11 mouse cellular contexts compared by ENCODE assay signal in genomic region chr1:74054007-74054406, GRCm38 (mm10).
DNase-seq lines count a peak whose midpoint lies in the region; ATAC-seq and TF ChIP-seq lines count a peak whose summit lies in the region.
"Had no signal": no experiment of that assay in that cellular context is flagged by ENCODE, and none has a peak within 500 bp of the region (broad histone marks: within the 10 kb centered on the region; RNA-seq: fewer than 3 reads in every experiment).

No protein-coding gene starts in this region.

- no peak overlapping the region for H3K4me3 ChIP-seq in gastrocnemius, adult 2 months
- H3K4me3 ChIP-seq in midbrain, embryonic 10.5 days = no peak overlapping the region
- no peak overlapping the region for H3K4me3 ChIP-seq in midbrain, embryonic 14.5 days (replicated peaks; ENCODE audit: low read depth, low read length)
- no peak overlapping the region for H3K4me3 ChIP-seq in limb, embryonic 12.5 days (replicated peaks)
- H3K4me3 ChIP-seq: hindbrain, embryonic 12.5 days; left cerebral cortex, adult 2 months had no signal

- DNase-seq in gastrocnemius, adult 2 months = no peak
- no peak for DNase-seq in gastrocnemius, postnatal 36 days
- no peak for DNase-seq in midbrain, embryonic 10.5 days (ENCODE audit: low spot score)
- no peak for DNase-seq in midbrain, embryonic 14.5 days
- no peak for DNase-seq in cerebellum, postnatal 4 days (ENCODE audit: low spot score in 2 of 2)
- DNase-seq: right cerebral cortex, postnatal 14 days had no signal

- H3K4me2 ChIP-seq in midbrain, embryonic 14.5 days (ENCODE audit: low read length) = no peak overlapping the region
- peak overlapping the region; percentile 18 for H3K4me2 ChIP-seq in limb, embryonic 12.5 days
- H3K4me2 ChIP-seq: hindbrain, embryonic 12.5 days had no signal

- H3K4me1 ChIP-seq in midbrain, embryonic 10.5 days = peaks cover 9% of the 10 kb centered on the region
- no peaks in the 10 kb centered on the region for H3K4me1 ChIP-seq in midbrain, embryonic 14.5 days (ENCODE audit: control insufficient read depth, insufficient read depth, low read length)
- H3K4me1 ChIP-seq in limb, embryonic 12.5 days (replicated peaks) = peaks cover 69% of the 10 kb centered on the region

- no peak overlapping the region for H3K9ac ChIP-seq in midbrain, embryonic 14.5 days (replicated peaks; ENCODE audit: low read length)
- H3K9ac ChIP-seq in limb, embryonic 12.5 days (replicated peaks) = no peak overlapping the region; the same call in 1 of the 2 replicates
- H3K9ac ChIP-seq: hindbrain, embryonic 12.5 days had no signal

- H3K27me3 ChIP-seq in midbrain, embryonic 10.5 days (ENCODE audit: low read depth, poor library complexity, severe bottlenecking) = no peaks in the 10 kb centered on the region
- no peaks in the 10 kb centered on the region for H3K27me3 ChIP-seq in midbrain, embryonic 14.5 days (ENCODE audit: control insufficient read depth, insufficient read depth, low read length)
- no peaks in the 10 kb centered on the region for H3K27me3 ChIP-seq in limb, embryonic 12.5 days
- H3K27me3 ChIP-seq: hindbrain, embryonic 12.5 days had no signal

- H3K9me3 ChIP-seq in midbrain, embryonic 10.5 days (replicated peaks) = no peaks in the 10 kb centered on the region
- no peaks in the 10 kb centered on the region for H3K9me3 ChIP-seq in midbrain, embryonic 14.5 days (ENCODE audit: control insufficient read depth, low read length)
- no peaks in the 10 kb centered on the region for H3K9me3 ChIP-seq in limb, embryonic 12.5 days
- H3K9me3 ChIP-seq: hindbrain, embryonic 12.5 days had no signal

- no peak for TF ChIP-seq CTCF in gastrocnemius, adult 2 months (IDR thresholded peaks at IDR 0.05)

- 0 out of 2 replicates have a peak overlapping the region, but pooled peaks have one; percentile 8 for H3K27ac ChIP-seq in gastrocnemius, adult 2 months
- peak overlapping the region; percentile 57; the same call in 1 of the 2 replicates for H3K27ac ChIP-seq in midbrain, embryonic 10.5 days (replicated peaks)
- H3K27ac ChIP-seq in midbrain, embryonic 14.5 days (replicated peaks; ENCODE audit: low read depth, low read length) = no peak overlapping the region
- peak overlapping the region; percentile 81 for H3K27ac ChIP-seq in limb, embryonic 12.5 days
- H3K27ac ChIP-seq: hindbrain, embryonic 12.5 days; left cerebral cortex, adult 2 months had no signal

- H3K36me3 ChIP-seq in midbrain, embryonic 10.5 days = no peaks in the 10 kb centered on the region
- no peaks in the 10 kb centered on the region for H3K36me3 ChIP-seq in midbrain, embryonic 14.5 days (ENCODE audit: control insufficient read depth, insufficient read depth, low read length)
- H3K36me3 ChIP-seq in limb, embryonic 12.5 days = peaks cover 19% of the 10 kb centered on the region; the same call in 1 of the 2 replicates
- H3K36me3 ChIP-seq: hindbrain, embryonic 12.5 days had no signal

- 61% methylated on average over 7 of the region's 7 CpGs for WGBS in midbrain, embryonic 10.5 days
- 58% methylated on average over 7 of the region's 7 CpGs for WGBS in midbrain, embryonic 14.5 days
- WGBS in limb, embryonic 12.5 days = 7% methylated on average over 6 of the region's 7 CpGs

- ATAC-seq in midbrain, embryonic 14.5 days (ENCODE audit: low FRiP score, low TSS enrichment) = no peak
- ATAC-seq in limb, embryonic 12.5 days (ENCODE audit: insufficient number of reproducible peaks, insufficient read depth, low FRiP score, low TSS enrichment, low read depth) = peak; percentile 87
- ATAC-seq in megakaryocyte-erythroid progenitor cell, adult 5-6 weeks (replicated peaks; ENCODE audit: low FRiP score, low TSS enrichment, poor library complexity, severe bottlenecking) = no peak
- no peak for ATAC-seq in cerebellum, adult (ENCODE audit: insufficient number of reproducible peaks, low FRiP score, low TSS enrichment)

- intact Hi-C loops in gastrocnemius, adult 2 months (cut with DNase I) = no loop called here
- intact Hi-C loops in gastrocnemius, postnatal 36 days (cut with DNase I) = no loop called here
